Mouse (Mus musculus): ENCODE results near the gene Carnmt1. TPM values are rescaled to one million over a fixed set of nuclear protein-coding genes. Genes with fewer than 3 reads are reported as not detected.
A peak's percentile ranks its signal among the peaks of the same experiment; 100 is the strongest.

The Carnmt1 gene
- polyA plus RNA-seq, 1 experiment from 2014 or later, result 27.8 TPM

- WGBS, result 55% methylated on average over 7 of the region's 7 CpGs
- H3K27ac ChIP-seq (replicated peaks), result no peak overlapping the region
- H3K4me3 ChIP-seq, result no peak overlapping the region
- no peaks in the 10 kb centered on the region for H3K36me3 ChIP-seq (replicated peaks)
- no peak for DNase-seq (ENCODE audit: low spot score)
- no peaks in the 10 kb centered on the region for H3K27me3 ChIP-seq (replicated peaks; ENCODE audit: low read depth, poor library complexity, severe bottlenecking)
- H3K4me1 ChIP-seq, result no peaks in the 10 kb centered on the region
- no peaks in the 10 kb centered on the region for H3K9me3 ChIP-seq
Observed at GRCm38 (mm10) chr19:18731077-18731476, 60.5 kb downstream of the Carnmt1 start.

GRCm38 (mm10) chr19:18735901-18736300 is 65.3 kb downstream of the Carnmt1 start:
- Histone ChIP-seq H3K4me3 (no peak overlapping the region), H3K36me3 (replicated peaks) (no peaks in the 10 kb centered on the region), H3K27ac (replicated peaks) (no peak overlapping the region), H3K4me1 (no peaks in the 10 kb centered on the region), H3K9me3 (no peaks in the 10 kb centered on the region), H3K27me3 (replicated peaks; ENCODE audit: low read depth, poor library complexity, severe bottlenecking) (no peaks in the 10 kb centered on the region)
- WGBS, result 94% methylated on average over 4 of the region's 4 CpGs
- DNase-seq (ENCODE audit: low spot score), result no peak

- no peak overlapping the region for H3K27ac ChIP-seq (replicated peaks)
- DNase-seq (ENCODE audit: low spot score), result no peak
- H3K36me3 ChIP-seq (replicated peaks), result no peaks in the 10 kb centered on the region
- no peaks in the 10 kb centered on the region for H3K27me3 ChIP-seq (replicated peaks; ENCODE audit: low read depth, poor library complexity, severe bottlenecking)
- 89% methylated on average over 7 of the region's 7 CpGs for WGBS
- H3K4me1 ChIP-seq, result no peaks in the 10 kb centered on the region
- H3K4me3 ChIP-seq, result no peak overlapping the region
- no peaks in the 10 kb centered on the region for H3K9me3 ChIP-seq
Observed at GRCm38 (mm10) chr19:18739146-18739545, 68.6 kb downstream of the Carnmt1 start.

DNA sequence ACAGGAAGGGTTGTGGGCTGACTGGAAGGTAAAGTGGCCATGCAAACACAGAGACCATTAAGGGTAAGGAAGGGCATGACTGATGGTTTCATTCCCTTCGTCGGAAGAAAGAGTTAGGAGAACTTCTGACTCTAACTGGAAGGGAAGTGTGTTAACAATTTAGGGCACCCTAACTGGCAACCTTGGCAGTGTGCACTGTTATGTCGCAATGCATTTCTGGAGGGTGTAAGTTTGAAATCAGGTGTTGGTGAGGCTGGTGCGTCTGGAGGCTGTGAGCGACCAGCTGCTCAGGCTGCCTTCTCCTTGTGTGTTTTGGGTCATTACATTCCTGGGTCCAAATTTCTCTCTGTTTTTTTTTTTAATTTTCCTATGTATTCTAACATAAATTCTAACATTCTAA is 73.4 kb downstream of the Carnmt1 start:
- Histone ChIP-seq H3K36me3 (replicated peaks) (no peaks in the 10 kb centered on the region), H3K4me1 (no peaks in the 10 kb centered on the region), H3K9me3 (no peaks in the 10 kb centered on the region), H3K4me3 (no peak overlapping the region), H3K27ac (replicated peaks) (no peak overlapping the region), H3K27me3 (replicated peaks; ENCODE audit: low read depth, poor library complexity, severe bottlenecking) (no peaks in the 10 kb centered on the region; the same call in 1 of the 2 replicates)
- no peak for DNase-seq (ENCODE audit: low spot score)
- WGBS, result 85% methylated on average over 5 of the region's 5 CpGs

DNA sequence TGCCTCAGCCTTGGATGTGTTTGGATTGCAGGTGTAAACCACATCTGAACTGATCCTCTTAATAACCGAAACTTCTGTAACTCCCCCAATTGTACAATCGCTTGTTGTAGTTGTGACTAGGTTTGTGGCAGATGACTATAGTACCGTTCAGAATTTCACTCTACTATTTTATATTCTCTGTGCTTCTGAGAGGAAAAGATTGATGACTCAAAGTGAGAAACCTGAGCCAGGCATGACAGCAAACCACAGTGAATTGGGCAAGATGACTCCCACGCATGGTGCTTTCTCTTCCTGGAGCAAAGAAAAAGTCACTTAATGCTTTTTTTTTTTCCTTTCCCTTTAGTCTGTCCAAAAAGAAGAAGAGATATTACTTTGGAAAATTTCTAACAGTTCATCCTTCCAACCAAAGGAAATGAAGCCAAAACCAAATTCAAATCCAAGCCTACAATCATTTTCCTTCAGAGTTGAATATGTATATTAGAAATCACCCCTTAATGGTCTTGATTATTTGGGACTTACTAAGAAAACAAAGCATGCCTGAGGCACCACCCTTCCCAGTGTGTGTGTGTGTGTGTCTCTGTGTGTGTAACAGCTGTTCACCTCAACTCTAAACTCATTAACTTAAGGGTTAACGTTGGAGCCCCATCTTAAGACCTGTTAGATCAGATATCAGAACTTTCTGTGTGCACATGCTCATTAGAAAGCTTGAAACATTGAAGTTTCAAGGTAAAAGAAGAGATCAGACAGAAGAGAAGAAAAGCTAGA is 76.2 kb downstream of the Carnmt1 start:
- H3K36me3 ChIP-seq (replicated peaks), result no peaks in the 10 kb centered on the region
- H3K27me3 ChIP-seq (replicated peaks; ENCODE audit: low read depth, poor library complexity, severe bottlenecking), result peaks cover 17% of the 10 kb centered on the region
- peaks cover 7% of the 10 kb centered on the region; the same call in 1 of the 2 replicates for H3K4me1 ChIP-seq
- DNase-seq (ENCODE audit: low spot score), result no peak
- H3K9me3 ChIP-seq, result no peaks in the 10 kb centered on the region
- H3K27ac ChIP-seq (replicated peaks), result no peak overlapping the region
- no peak overlapping the region for H3K4me3 ChIP-seq
- 89% methylated on average over 5 of the region's 5 CpGs for WGBS

- WGBS, result 87% methylated on average over 4 of the region's 4 CpGs
- Histone ChIP-seq H3K27ac (replicated peaks) (no peak overlapping the region), H3K36me3 (replicated peaks) (no peaks in the 10 kb centered on the region), H3K4me1 (peaks cover 7% of the 10 kb centered on the region; the same call in 1 of the 2 replicates), H3K4me3 (no peak overlapping the region), H3K9me3 (no peaks in the 10 kb centered on the region), H3K27me3 (replicated peaks; ENCODE audit: low read depth, poor library complexity, severe bottlenecking) (peaks cover 17% of the 10 kb centered on the region)
- no peak for DNase-seq (ENCODE audit: low spot score)
Observed at GRCm38 (mm10) chr19:18747379-18747778, 76.8 kb downstream of the Carnmt1 start.

- H3K36me3 ChIP-seq (replicated peaks), result no peaks in the 10 kb centered on the region
- peaks cover 7% of the 10 kb centered on the region; the same call in 1 of the 2 replicates for H3K4me1 ChIP-seq
- H3K27ac ChIP-seq (replicated peaks), result 0 out of 2 replicates have a peak within 1 kb of the TSS, but pooled peaks have one; percentile 15
- no peaks in the 10 kb centered on the region for H3K9me3 ChIP-seq
- WGBS, result 5% methylated on average over 41 of the region's 41 CpGs
- peak; percentile 45 for DNase-seq (ENCODE audit: low spot score)
- H3K27me3 ChIP-seq (replicated peaks; ENCODE audit: low read depth, poor library complexity, severe bottlenecking), result peaks cover 17% of the 10 kb centered on the region
- H3K4me3 ChIP-seq, result peak within 1 kb of the TSS; percentile 57
Observed at GRCm38 (mm10) chr19:18749598-18750339, 79.2 kb downstream of the Carnmt1 start, which contains the start of gene Trpm6. TSS of gene Trpm6 (plus strand) at chr19:18749983.

Other genes with a start within 250 kb of the Carnmt1 start
- 35.0 and 37.0 TPM in 2 replicates for gene Ostf1, start 38.9 kb upstream of the Carnmt1 start, polyA plus RNA-seq (2016; fragmentation: Nextera tagmentation; extraction: Ambion mirVana)
- gene Nmrk1, start 38.8 kb upstream of the Carnmt1 start, polyA plus RNA-seq (2016; fragmentation: Nextera tagmentation; extraction: Ambion mirVana), result 8.1 and 8.7 TPM in 2 replicates
- 33.7 and 34.3 TPM in 2 replicates for gene D030056L22Rik, start 42.4 kb downstream of the Carnmt1 start, polyA plus RNA-seq (2016; fragmentation: Nextera tagmentation; extraction: Ambion mirVana)
- gene Trpm6, start 79.2 kb downstream of the Carnmt1 start, polyA plus RNA-seq (2016; fragmentation: Nextera tagmentation; extraction: Ambion mirVana), result 0.21 and 0.41 TPM in 2 replicates

Data from embryonic facial prominence, embryonic 10.5 days (tissue).